Mouse (Mus musculus): ENCODE data around the gene Zbtb32. TPM values are rescaled to one million over a fixed set of nuclear protein-coding genes. Genes with fewer than 3 reads are reported as not detected.

Gene Zbtb32
- polyA plus RNA-seq, 2 experiments: 0.55 to 0.67 TPM

DNA sequence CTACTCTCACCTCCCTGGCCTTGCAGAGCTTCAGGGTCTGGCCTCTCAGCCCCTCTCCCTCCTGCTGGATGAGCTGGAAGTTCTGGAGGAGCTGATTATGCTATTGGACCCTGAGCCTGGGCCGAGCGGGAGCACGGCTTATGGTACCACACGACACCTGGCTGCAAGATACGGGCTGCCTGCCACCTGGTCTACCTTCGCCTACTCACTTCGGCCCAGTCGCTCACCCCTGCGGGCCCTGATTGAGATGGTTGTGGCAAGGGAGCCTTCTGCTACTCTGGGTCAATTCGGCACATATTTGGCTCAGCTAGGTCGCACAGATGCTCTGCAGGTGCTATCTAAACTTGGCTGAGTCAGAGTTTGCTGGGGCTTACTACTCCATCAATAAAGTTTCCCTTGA, 31.2 kb downstream of the Zbtb32 start:
- H3K27ac ChIP-seq (replicated peaks; ENCODE audit: low read depth, low read length): no peak overlapping the region
- ATAC-seq (ENCODE audit: low FRiP score, low read depth): no peak
- DNase-seq (ENCODE audit: low spot score): no peak
- no peaks in the 10 kb centered on the region for H3K9me3 ChIP-seq (ENCODE audit: control insufficient read depth, low read length)
- H3K36me3 ChIP-seq (ENCODE audit: control insufficient read depth, insufficient read depth, low read length): peaks cover 67% of the 10 kb centered on the region
- no peak overlapping the region for H3K9ac ChIP-seq (ENCODE audit: low read depth, low read length, severe bottlenecking)
- no peak overlapping the region for H3K4me3 ChIP-seq (replicated peaks; ENCODE audit: low read length)
- H3K4me1 ChIP-seq (ENCODE audit: control insufficient read depth, insufficient read depth, low read length): peaks cover 5% of the 10 kb centered on the region; the same call in 1 of the 2 replicates
- TF ChIP-seq POLR2A (IDR thresholded peaks at IDR 0.05; ENCODE audit: borderline replicate concordance, extremely low read depth, insufficient read depth, insufficient read length): no peak
- H3K4me2 ChIP-seq (replicated peaks; ENCODE audit: low read depth, low read length, severe bottlenecking): no peak overlapping the region
- 86% methylated on average over 11 of the region's 11 CpGs for WGBS
- no peaks in the 10 kb centered on the region for H3K27me3 ChIP-seq (ENCODE audit: control insufficient read depth, insufficient read depth, low read length)

GRCm38 (mm10) chr7:30566033-30566432, 32.7 kb downstream of the Zbtb32 start:
- 94% methylated on average over 9 of the region's 9 CpGs for WGBS
- H3K4me1 ChIP-seq (ENCODE audit: control insufficient read depth, insufficient read depth, low read length): peaks cover 8% of the 10 kb centered on the region
- H3K4me2 ChIP-seq (replicated peaks; ENCODE audit: low read depth, low read length, severe bottlenecking): no peak overlapping the region
- no peaks in the 10 kb centered on the region for H3K27me3 ChIP-seq (ENCODE audit: control insufficient read depth, insufficient read depth, low read length)
- no peak for ATAC-seq (ENCODE audit: low FRiP score, low read depth)
- peaks cover 57% of the 10 kb centered on the region for H3K36me3 ChIP-seq (ENCODE audit: control insufficient read depth, insufficient read depth, low read length)
- no peak for DNase-seq (ENCODE audit: low spot score)
- no peak overlapping the region for H3K4me3 ChIP-seq (replicated peaks; ENCODE audit: low read length)
- H3K9me3 ChIP-seq (ENCODE audit: control insufficient read depth, low read length): no peaks in the 10 kb centered on the region
- H3K27ac ChIP-seq (replicated peaks; ENCODE audit: low read depth, low read length): no peak overlapping the region
- H3K9ac ChIP-seq (ENCODE audit: low read depth, low read length, severe bottlenecking): no peak overlapping the region
- no peak for TF ChIP-seq POLR2A (IDR thresholded peaks at IDR 0.05; ENCODE audit: borderline replicate concordance, extremely low read depth, insufficient read depth, insufficient read length)

GRCm38 (mm10) chr7:30564970-30565571, 33.6 kb downstream of the Zbtb32 start, which contains the start of gene Igflr1:
Gene Igflr1, plus strand, starts transcription at chr7:30565427.
- no peak for DNase-seq (ENCODE audit: low spot score)
- no peak for TF ChIP-seq POLR2A (IDR thresholded peaks at IDR 0.05; ENCODE audit: borderline replicate concordance, extremely low read depth, insufficient read depth, insufficient read length)
- no peak within 1 kb of the TSS for H3K27ac ChIP-seq (replicated peaks; ENCODE audit: low read depth, low read length)
- H3K9ac ChIP-seq (ENCODE audit: low read depth, low read length, severe bottlenecking): 0 out of 2 replicates have a peak within 1 kb of the TSS, but pooled peaks have one; percentile 18
- 90% methylated on average over 12 of the region's 12 CpGs for WGBS
- no peak for ATAC-seq (ENCODE audit: low FRiP score, low read depth)
- H3K4me3 ChIP-seq (replicated peaks; ENCODE audit: low read length): peak within 1 kb of the TSS; percentile 74; the same call in 1 of the 2 replicates
- H3K4me1 ChIP-seq (ENCODE audit: control insufficient read depth, insufficient read depth, low read length): peaks cover 8% of the 10 kb centered on the region
- peak within 1 kb of the TSS; percentile 52; the same call in 1 of the 2 replicates for H3K4me2 ChIP-seq (replicated peaks; ENCODE audit: low read depth, low read length, severe bottlenecking)
- H3K9me3 ChIP-seq (ENCODE audit: control insufficient read depth, low read length): no peaks in the 10 kb centered on the region
- no peaks in the 10 kb centered on the region for H3K27me3 ChIP-seq (ENCODE audit: control insufficient read depth, insufficient read depth, low read length)
- peaks cover 48% of the 10 kb centered on the region for H3K36me3 ChIP-seq (ENCODE audit: control insufficient read depth, insufficient read depth, low read length)

- peaks cover 10% of the 10 kb centered on the region for H3K4me1 ChIP-seq (ENCODE audit: control insufficient read depth, insufficient read depth, low read length)
- H3K4me3 ChIP-seq (replicated peaks; ENCODE audit: low read length): peak overlapping the region; percentile 74
- no peak overlapping the region for H3K27ac ChIP-seq (replicated peaks; ENCODE audit: low read depth, low read length)
- no peaks in the 10 kb centered on the region for H3K9me3 ChIP-seq (ENCODE audit: control insufficient read depth, low read length)
- H3K36me3 ChIP-seq (ENCODE audit: control insufficient read depth, insufficient read depth, low read length): peaks cover 36% of the 10 kb centered on the region
- TF ChIP-seq POLR2A (IDR thresholded peaks at IDR 0.05; ENCODE audit: borderline replicate concordance, extremely low read depth, insufficient read depth, insufficient read length): no peak
- 23% methylated on average over 6 of the region's 6 CpGs for WGBS
- peak overlapping the region; percentile 18; the same call in 1 of the 2 replicates for H3K9ac ChIP-seq (ENCODE audit: low read depth, low read length, severe bottlenecking)
- H3K4me2 ChIP-seq (replicated peaks; ENCODE audit: low read depth, low read length, severe bottlenecking): peak overlapping the region; percentile 52
- no peaks in the 10 kb centered on the region for H3K27me3 ChIP-seq (ENCODE audit: control insufficient read depth, insufficient read depth, low read length)
- no peak for DNase-seq (ENCODE audit: low spot score)
- no peak for ATAC-seq (ENCODE audit: low FRiP score, low read depth)
Measured at GRCm38 (mm10) chr7:30563906-30564280, 34.8 kb downstream of the Zbtb32 start.

GRCm38 (mm10) chr7:30563117-30563905, 35.4 kb downstream of the Zbtb32 start, which contains the start of the genes U2af1l4, Gm49396 and Psenen:
Gene U2af1l4, plus strand, starts transcription at chr7:30563301.
Gene Gm49396, plus strand, starts transcription at chr7:30563344.
Gene Psenen, minus strand, starts transcription at chr7:30563627.
- H3K4me2 ChIP-seq (replicated peaks; ENCODE audit: low read depth, low read length, severe bottlenecking): peak within 1 kb of the TSS; percentile 52
- DNase-seq (ENCODE audit: low spot score) (peak; percentile 98), ATAC-seq (ENCODE audit: low FRiP score, low read depth) (peak; percentile 90)
- H3K4me3 ChIP-seq (replicated peaks; ENCODE audit: low read length): peak within 1 kb of the TSS; percentile 74
- H3K9me3 ChIP-seq (ENCODE audit: control insufficient read depth, low read length): no peaks in the 10 kb centered on the region
- H3K4me1 ChIP-seq (ENCODE audit: control insufficient read depth, insufficient read depth, low read length): peaks cover 16% of the 10 kb centered on the region
- peak within 1 kb of the TSS; percentile 70 for H3K9ac ChIP-seq (ENCODE audit: low read depth, low read length, severe bottlenecking)
- H3K27me3 ChIP-seq (ENCODE audit: control insufficient read depth, insufficient read depth, low read length): no peaks in the 10 kb centered on the region
- TF ChIP-seq POLR2A (IDR thresholded peaks at IDR 0.05; ENCODE audit: borderline replicate concordance, extremely low read depth, insufficient read depth, insufficient read length): no peak
- H3K27ac ChIP-seq (replicated peaks; ENCODE audit: low read depth, low read length): peak within 1 kb of the TSS; percentile 86
- H3K36me3 ChIP-seq (ENCODE audit: control insufficient read depth, insufficient read depth, low read length): peaks cover 30% of the 10 kb centered on the region
- WGBS: under 1% methylated on average over 43 of the region's 45 CpGs

Data from limb, embryonic 14.5 days (tissue).